Mouse (Mus musculus): ENCODE measurements at regions not wholly inside any gene's neighbourhood (a gene's known extent, or its start where the extent isn't known, plus 50 kb on each side); places are given as distances from the start of the nearest gene placed in this dataset.

DNA sequence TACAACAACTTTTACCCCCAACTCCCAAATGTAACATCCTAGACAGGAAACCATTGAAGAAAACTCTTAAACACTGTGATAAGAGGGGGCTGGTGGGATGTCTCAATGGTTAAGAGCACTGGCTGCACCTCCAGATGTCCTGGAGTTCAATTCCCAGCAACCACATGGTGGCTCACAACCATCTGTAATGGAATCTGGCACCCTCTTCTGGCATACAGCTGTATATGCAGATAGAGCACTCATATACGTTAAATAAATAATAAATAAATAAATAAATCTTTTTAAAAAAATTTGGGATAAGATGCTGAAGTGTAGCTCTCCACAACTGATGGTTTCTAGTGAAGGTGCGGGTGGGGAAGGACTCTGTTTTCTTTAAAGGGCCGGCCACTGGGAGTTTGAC, 69.3 kb downstream of the Kctd15 start:
- Histone ChIP-seq H3K9me3 (ENCODE audit: low read length) (peaks cover 24% of the 10 kb centered on the region), H3K27me3 (ENCODE audit: insufficient read depth, low read length) (peaks cover 13% of the 10 kb centered on the region; the same call in 1 of the 2 replicates), H3K4me3 (replicated peaks; ENCODE audit: low read length) (no peak overlapping the region), H3K36me3 (ENCODE audit: insufficient read depth, low read length) (no peaks in the 10 kb centered on the region), H3K4me1 (replicated peaks; ENCODE audit: low read depth, low read length) (peaks cover 17% of the 10 kb centered on the region)
- no peak for TF ChIP-seq NANOG (IDR thresholded peaks at IDR 0.05; ENCODE audit: borderline replicate concordance, low read length)
- no peak; the same call in 1 of the 2 replicates for TF ChIP-seq CTCF (conservative IDR thresholded peaks at IDR 0.05; ENCODE audit: low read length)
- no peak for TF ChIP-seq POU5F1 (IDR thresholded peaks at IDR 0.05; ENCODE audit: borderline replicate concordance, low read length)

DNA sequence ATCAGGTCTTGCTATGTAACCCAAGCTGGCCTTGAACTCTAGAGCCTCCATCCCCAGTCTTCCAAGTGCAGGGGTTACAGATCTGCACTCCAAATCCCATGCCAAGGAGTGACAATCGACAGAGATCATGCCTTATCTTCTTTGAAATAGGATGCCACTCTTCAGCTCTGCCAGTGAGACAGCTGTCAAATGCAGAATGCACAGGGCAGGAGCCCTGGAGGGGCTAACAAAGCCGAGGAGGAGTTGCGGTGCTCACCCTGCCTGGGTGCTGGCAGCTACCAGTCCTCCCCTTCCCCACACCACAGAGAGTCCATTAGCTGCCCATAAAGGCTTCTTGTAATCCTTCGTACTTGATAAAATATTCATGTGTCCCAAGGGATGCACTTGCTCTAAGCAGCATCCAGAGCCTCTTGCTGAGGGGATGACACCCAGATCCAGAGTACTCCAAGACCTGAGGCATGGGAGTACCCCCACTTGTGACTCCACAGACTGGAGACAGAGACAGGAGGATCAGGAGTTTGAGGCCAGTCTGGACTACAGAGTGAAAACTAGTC, 71.1 kb downstream of the Kctd15 start:
- H3K27me3 ChIP-seq (ENCODE audit: insufficient read depth, low read length) = peaks cover 15% of the 10 kb centered on the region; the same call in 1 of the 2 replicates
- H3K36me3 ChIP-seq (ENCODE audit: insufficient read depth, low read length) = no peaks in the 10 kb centered on the region
- H3K4me1 ChIP-seq (replicated peaks; ENCODE audit: low read depth, low read length) = peaks cover 3% of the 10 kb centered on the region; the same call in 1 of the 2 replicates
- H3K4me3 ChIP-seq (replicated peaks; ENCODE audit: low read length) = no peak overlapping the region
- H3K9me3 ChIP-seq (ENCODE audit: low read length) = peaks cover 31% of the 10 kb centered on the region
- TF ChIP-seq CTCF (conservative IDR thresholded peaks at IDR 0.05; ENCODE audit: low read length) = no peak
- no peak for TF ChIP-seq NANOG (IDR thresholded peaks at IDR 0.05; ENCODE audit: borderline replicate concordance, low read length)
- no peak for TF ChIP-seq POU5F1 (IDR thresholded peaks at IDR 0.05; ENCODE audit: borderline replicate concordance, low read length)

DNA sequence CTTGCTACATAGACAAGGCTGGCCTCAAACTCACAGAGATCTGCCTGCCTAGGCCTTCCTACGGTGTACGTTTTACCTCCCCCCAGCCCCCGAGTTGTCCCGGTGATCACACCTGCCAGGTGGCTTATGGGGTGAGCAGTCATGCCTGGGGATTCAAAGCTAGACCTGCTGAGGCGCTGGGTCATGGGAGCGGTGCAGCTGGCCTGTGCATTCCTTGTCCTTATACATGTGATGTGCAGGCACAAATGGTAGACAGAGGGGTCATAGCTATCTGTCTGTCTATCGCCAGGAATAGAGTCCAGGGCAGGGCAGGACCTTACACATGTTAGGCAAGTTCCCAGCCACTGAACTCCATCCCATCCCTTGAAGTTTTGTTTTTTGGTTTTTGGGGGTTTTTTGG, 71.7 kb downstream of the Kctd15 start:
- H3K4me1 ChIP-seq (replicated peaks; ENCODE audit: low read depth, low read length) = no peaks in the 10 kb centered on the region

DNA sequence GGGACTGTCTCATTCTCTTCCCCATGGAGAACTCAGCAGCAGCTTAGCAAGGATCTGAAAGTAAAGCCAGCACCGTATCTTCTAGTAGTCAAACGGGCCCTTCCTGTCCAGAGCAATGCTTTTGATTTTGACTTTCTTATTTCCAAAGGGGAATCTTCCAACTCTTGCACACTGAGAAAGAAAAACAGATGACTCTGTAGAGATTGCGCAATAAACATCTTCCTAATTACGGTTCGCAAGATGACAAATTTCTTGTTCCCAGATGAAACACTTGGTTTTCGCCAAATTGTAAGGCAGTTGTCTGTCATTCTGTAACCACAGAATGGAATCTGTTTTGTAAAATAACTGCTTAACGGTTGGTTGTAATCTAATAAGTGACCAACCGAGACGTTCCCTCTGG, 75.7 kb downstream of the Kctd15 start:
- Histone ChIP-seq H3K27me3 (ENCODE audit: insufficient read depth, low read length) (peaks cover 16% of the 10 kb centered on the region), H3K4me3 (replicated peaks; ENCODE audit: low read length) (no peak overlapping the region), H3K9me3 (ENCODE audit: low read length) (peaks cover 15% of the 10 kb centered on the region), H3K4me1 (replicated peaks; ENCODE audit: low read depth, low read length) (no peaks in the 10 kb centered on the region), H3K36me3 (ENCODE audit: insufficient read depth, low read length) (no peaks in the 10 kb centered on the region)
- TF ChIP-seq POU5F1 (IDR thresholded peaks at IDR 0.05; ENCODE audit: borderline replicate concordance, low read length) (no peak), CTCF (conservative IDR thresholded peaks at IDR 0.05; ENCODE audit: low read length) (no peak), NANOG (IDR thresholded peaks at IDR 0.05; ENCODE audit: borderline replicate concordance, low read length) (no peak)

More for the DNA sequence above, 71.7 kb downstream of the Kctd15 start:
- no peaks in the 10 kb centered on the region for H3K36me3 ChIP-seq (ENCODE audit: insufficient read depth, low read length)
- TF ChIP-seq CTCF (conservative IDR thresholded peaks at IDR 0.05; ENCODE audit: low read length) = no peak
- no peak for TF ChIP-seq NANOG (IDR thresholded peaks at IDR 0.05; ENCODE audit: borderline replicate concordance, low read length)
- TF ChIP-seq POU5F1 (IDR thresholded peaks at IDR 0.05; ENCODE audit: borderline replicate concordance, low read length) = no peak
- H3K4me3 ChIP-seq (replicated peaks; ENCODE audit: low read length) = no peak overlapping the region
- peaks cover 20% of the 10 kb centered on the region; the same call in 1 of the 2 replicates for H3K27me3 ChIP-seq (ENCODE audit: insufficient read depth, low read length)
- peaks cover 31% of the 10 kb centered on the region for H3K9me3 ChIP-seq (ENCODE audit: low read length)

DNA sequence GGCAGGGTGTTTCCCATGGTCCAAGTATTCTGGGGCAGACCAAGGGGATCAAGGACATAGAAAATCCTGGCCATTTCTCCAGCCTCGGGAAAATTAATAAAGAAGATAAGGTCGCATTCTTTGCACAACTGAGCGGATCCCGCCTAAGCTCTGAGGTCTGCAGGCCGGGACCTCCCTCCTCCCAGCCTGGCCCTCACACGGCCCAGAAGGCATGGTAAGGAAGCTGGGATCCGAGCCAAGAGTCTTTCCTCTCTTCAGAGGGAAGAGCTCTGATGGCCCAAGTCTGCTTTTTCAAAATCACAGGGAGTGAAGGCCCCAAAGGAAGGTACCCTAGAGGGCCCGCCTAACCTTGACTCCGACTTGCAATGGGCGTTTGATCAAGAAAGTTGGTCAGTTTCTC, 85.2 kb downstream of the Kctd15 start:
- Histone ChIP-seq H3K4me1 (replicated peaks; ENCODE audit: low read depth, low read length) (peaks cover 37% of the 10 kb centered on the region), H3K27me3 (ENCODE audit: insufficient read depth, low read length) (0 out of 2 replicates have a peak, but pooled peaks cover 3% of the 10 kb centered on the region), H3K36me3 (ENCODE audit: insufficient read depth, low read length) (no peaks in the 10 kb centered on the region), H3K4me3 (replicated peaks; ENCODE audit: low read length) (peak overlapping the region; percentile 76), H3K9me3 (ENCODE audit: low read length) (peaks cover 5% of the 10 kb centered on the region; the same call in 1 of the 2 replicates)
- TF ChIP-seq NANOG (IDR thresholded peaks at IDR 0.05; ENCODE audit: borderline replicate concordance, low read length) (no peak), CTCF (conservative IDR thresholded peaks at IDR 0.05; ENCODE audit: low read length) (no peak), POU5F1 (IDR thresholded peaks at IDR 0.05; ENCODE audit: borderline replicate concordance, low read length) (no peak)

DNA sequence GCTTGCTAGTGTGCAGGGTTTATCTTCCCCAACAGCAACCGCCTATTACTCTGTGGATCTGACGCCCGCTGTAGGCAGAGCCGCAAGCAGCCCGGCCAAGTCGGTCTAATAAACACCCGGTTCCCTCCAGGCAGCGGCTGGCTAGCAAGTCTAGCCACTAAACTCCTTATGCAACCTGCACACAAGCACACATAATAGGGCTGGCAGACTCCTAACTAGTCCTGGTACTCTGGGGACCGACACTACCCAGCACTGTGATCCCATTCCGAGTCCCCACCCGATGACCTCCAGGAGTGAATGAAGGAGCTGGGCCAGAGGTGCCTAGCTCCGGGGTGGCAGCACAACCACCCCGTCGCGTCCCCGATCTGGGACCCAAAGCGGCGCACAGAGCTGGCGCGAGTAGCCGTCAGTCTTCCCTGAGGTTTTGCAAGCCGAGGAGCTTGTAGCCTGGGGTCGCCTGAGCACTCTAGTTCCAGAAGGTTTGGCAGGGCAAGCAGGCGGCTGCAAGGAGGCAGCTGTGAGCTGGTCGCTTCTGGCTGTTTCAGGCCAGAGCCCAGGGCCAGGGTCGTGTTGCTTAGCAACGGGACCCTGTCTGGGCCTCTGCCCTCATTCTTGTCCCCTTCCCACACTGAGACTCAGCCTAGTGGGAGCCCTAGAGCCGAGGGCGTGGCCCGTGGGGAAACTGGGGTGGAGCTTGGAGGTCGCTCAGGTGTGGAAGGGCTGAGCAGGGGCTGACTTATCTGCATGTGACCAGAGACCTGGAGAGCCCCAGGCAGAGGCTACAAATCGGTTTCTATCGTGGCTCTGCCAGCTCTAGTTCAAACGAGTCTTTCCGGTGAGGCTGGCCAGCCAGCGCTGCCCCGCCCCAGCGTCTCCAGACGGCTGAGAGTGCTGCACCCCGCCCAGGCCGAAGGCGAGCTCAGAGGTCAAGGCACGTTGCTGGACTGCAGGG, 86.1 kb downstream of the Kctd15 start:
- Histone ChIP-seq H3K27me3 (ENCODE audit: insufficient read depth, low read length) (peaks cover 2% of the 10 kb centered on the region; the same call in 1 of the 2 replicates), H3K4me1 (replicated peaks; ENCODE audit: low read depth, low read length) (peaks cover 37% of the 10 kb centered on the region), H3K9me3 (ENCODE audit: low read length) (peaks cover 5% of the 10 kb centered on the region; the same call in 1 of the 2 replicates), H3K36me3 (ENCODE audit: insufficient read depth, low read length) (no peaks in the 10 kb centered on the region), H3K4me3 (replicated peaks; ENCODE audit: low read length) (peak overlapping the region; percentile 76)
- TF ChIP-seq CTCF (conservative IDR thresholded peaks at IDR 0.05; ENCODE audit: low read length) (no peak), POU5F1 (IDR thresholded peaks at IDR 0.05; ENCODE audit: borderline replicate concordance, low read length) (no peak), NANOG (IDR thresholded peaks at IDR 0.05; ENCODE audit: borderline replicate concordance, low read length) (no peak)

DNA sequence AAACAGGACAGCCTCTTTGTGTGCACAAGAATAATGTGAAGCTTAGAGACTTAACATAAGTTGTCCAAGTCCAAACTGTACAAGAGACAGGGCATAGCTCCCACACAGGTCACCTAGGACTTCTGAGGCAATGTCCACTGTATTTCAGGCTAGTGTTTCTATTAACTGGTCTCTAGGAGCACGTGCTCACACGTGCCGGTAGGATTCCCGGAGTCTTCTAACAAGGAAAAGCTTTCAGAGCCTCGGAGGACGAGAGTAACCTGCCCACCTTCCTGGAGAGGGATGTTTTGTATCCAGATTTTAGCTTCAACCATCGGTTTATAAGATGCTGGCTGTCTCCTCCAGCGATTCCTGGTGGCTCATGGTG, 86.8 kb downstream of the Kctd15 start:
- Histone ChIP-seq H3K27me3 (ENCODE audit: insufficient read depth, low read length) (peaks cover 3% of the 10 kb centered on the region; the same call in 1 of the 2 replicates), H3K4me3 (replicated peaks; ENCODE audit: low read length) (peak overlapping the region; percentile 76), H3K9me3 (ENCODE audit: low read length) (peaks cover 5% of the 10 kb centered on the region; the same call in 1 of the 2 replicates), H3K4me1 (replicated peaks; ENCODE audit: low read depth, low read length) (peaks cover 37% of the 10 kb centered on the region), H3K36me3 (ENCODE audit: insufficient read depth, low read length) (no peaks in the 10 kb centered on the region)
- TF ChIP-seq CTCF (conservative IDR thresholded peaks at IDR 0.05; ENCODE audit: low read length) = no peak
- no peak for TF ChIP-seq NANOG (IDR thresholded peaks at IDR 0.05; ENCODE audit: borderline replicate concordance, low read length)
- no peak for TF ChIP-seq POU5F1 (IDR thresholded peaks at IDR 0.05; ENCODE audit: borderline replicate concordance, low read length)

DNA sequence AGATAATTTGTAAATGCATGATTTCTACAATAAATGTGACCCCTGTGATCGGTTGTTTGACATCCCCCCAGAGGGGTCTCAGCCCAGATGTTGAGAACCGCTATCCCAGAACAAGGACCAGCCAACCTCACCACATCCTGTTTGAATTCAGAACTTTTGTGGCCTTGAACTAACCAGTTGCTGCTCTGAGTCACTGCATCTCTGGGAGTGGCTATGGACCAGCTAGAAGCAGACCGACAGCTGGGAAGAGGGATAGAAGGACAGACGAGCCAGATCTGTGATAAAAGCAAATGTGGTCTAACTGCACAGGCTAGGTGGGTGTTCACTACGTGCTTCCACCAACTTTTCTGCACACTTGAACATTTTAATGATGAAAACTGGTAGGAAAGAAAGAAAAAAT, 89.0 kb downstream of the Kctd15 start:
- TF ChIP-seq POU5F1 (IDR thresholded peaks at IDR 0.05; ENCODE audit: borderline replicate concordance, low read length) = no peak
- no peak for TF ChIP-seq NANOG (IDR thresholded peaks at IDR 0.05; ENCODE audit: borderline replicate concordance, low read length)
- no peak for TF ChIP-seq CTCF (conservative IDR thresholded peaks at IDR 0.05; ENCODE audit: low read length)
- peaks cover 5% of the 10 kb centered on the region; the same call in 1 of the 2 replicates for H3K9me3 ChIP-seq (ENCODE audit: low read length)
- peaks cover 3% of the 10 kb centered on the region; the same call in 1 of the 2 replicates for H3K27me3 ChIP-seq (ENCODE audit: insufficient read depth, low read length)
- peaks cover 34% of the 10 kb centered on the region for H3K4me1 ChIP-seq (replicated peaks; ENCODE audit: low read depth, low read length)
- no peaks in the 10 kb centered on the region for H3K36me3 ChIP-seq (ENCODE audit: insufficient read depth, low read length)
- H3K4me3 ChIP-seq (replicated peaks; ENCODE audit: low read length) = no peak overlapping the region
